Mouse (Mus musculus): Measurements from ENCODE around the gene Tial1.

GRCm38 (mm10) chr7:128459791-128460130, 1.8 kb downstream of the Tial1 start:
- TF ChIP-seq CTCF (IDR thresholded peaks at IDR 0.05) (no peak), EP300 (IDR thresholded peaks at IDR 0.05; ENCODE audit: insufficient read depth, low read depth, low read length) (no peak)

Measured in heart, adult 2 months (tissue).